Mouse (Mus musculus): Measurements from ENCODE around the gene Uba2. TPM values are rescaled to one million over a fixed set of nuclear protein-coding genes. Genes with fewer than 3 reads are reported as not detected.

Uba2 gene
- polyA plus RNA-seq, 1 experiment from 2014 or later = 255 TPM

Other genes starting within 250 kb of the Uba2 start
- gene Scgb2b26, start 224.6 kb downstream of the Uba2 start, polyA plus RNA-seq (2016; fragmentation: Nextera tagmentation; extraction: Ambion mirVana) = not detected in 2 replicates
- gene Scgb2b27, start 155.7 kb downstream of the Uba2 start, polyA plus RNA-seq (2016; fragmentation: Nextera tagmentation; extraction: Ambion mirVana) = not detected in 2 replicates
- gene Scgb1b27, start 148.1 kb downstream of the Uba2 start, polyA plus RNA-seq (2016; fragmentation: Nextera tagmentation; extraction: Ambion mirVana) = not detected in 2 replicates
- gene Scgb1b30, start 74.2 kb downstream of the Uba2 start, polyA plus RNA-seq (2016; fragmentation: Nextera tagmentation; extraction: Ambion mirVana) = not detected in 2 replicates
- 7.7 and 8.7 TPM in 2 replicates for gene Wtip, start 36.3 kb downstream of the Uba2 start, polyA plus RNA-seq (2016; fragmentation: Nextera tagmentation; extraction: Ambion mirVana)
- gene Pdcd2l, start 27.1 kb upstream of the Uba2 start, polyA plus RNA-seq (2016; fragmentation: Nextera tagmentation; extraction: Ambion mirVana) = 67.1 and 69.9 TPM in 2 replicates
- 255 and 263 TPM in 2 replicates for gene Gpi1, start 60.7 kb upstream of the Uba2 start, polyA plus RNA-seq (2016; fragmentation: Nextera tagmentation; extraction: Ambion mirVana)
- not detected in 2 replicates for gene Gm6096, start 81.4 kb upstream of the Uba2 start, polyA plus RNA-seq (2016; fragmentation: Nextera tagmentation; extraction: Ambion mirVana)
- 26.3 and 28.6 TPM in 2 replicates for gene 4931406P16Rik, start 144.0 kb upstream of the Uba2 start, polyA plus RNA-seq (2016; fragmentation: Nextera tagmentation; extraction: Ambion mirVana)
- 110 and 113 TPM in 2 replicates for gene Lsm14a, start 223.7 kb upstream of the Uba2 start, polyA plus RNA-seq (2016; fragmentation: Nextera tagmentation; extraction: Ambion mirVana)

Data from embryonic facial prominence, embryonic 12.5 days (tissue).